Mouse (Mus musculus) MEL (cell line): Measurements from ENCODE around the gene Tpst2. TPM values are rescaled to one million over a fixed set of nuclear protein-coding genes. Genes with fewer than 3 reads are reported as not detected.

Experiments
- DNase-seq: peaks from one replicate; pipeline ENCODE4 v3.0.0; 2011; ENCODE audit warnings: low read depth, low spot score
- H3K27ac ChIP-seq: 2 replicates; pipeline ENCODE4 v1.5.1; 2012; ENCODE audit warnings: low read depth, mild to moderate bottlenecking, control low read depth, low read length, moderate library complexity; ENCODE audit not compliant: control insufficient read depth
- H3K27me3 ChIP-seq, 2 experiments: fragments of 150-350 bp in 1 of 2; sonication (generic) in 1 of 2; 2 replicates each; pipeline ENCODE4 v1.6.1; 2012; ENCODE audit warnings: low read length in 2 of 2, mild to moderate bottlenecking in 2 of 2, improper control_type of control experiment in 1 of 2, moderate library complexity in 1 of 2; ENCODE audit not compliant: insufficient read depth in 2 of 2, control insufficient read depth in 1 of 2
- H3K36me3 ChIP-seq, 2 experiments: 2 replicates each; pipeline ENCODE4 v1.6.1; 2012 to 2014; ENCODE audit warnings: low read length in 2 of 2, improper control_type of control experiment in 1 of 2, inconsistent platforms in 1 of 2, mild to moderate bottlenecking in 1 of 2; ENCODE audit not compliant: insufficient read depth in 2 of 2, control insufficient read depth in 1 of 2
- H3K4me1 ChIP-seq, 2 experiments: fragments of 150-350 bp in 1 of 2; sonication (generic) in 1 of 2; 2 replicates each; pipeline ENCODE4 v1.6.1; 2012; ENCODE audit warnings: low read length in 2 of 2, improper control_type of control experiment in 1 of 2, mild to moderate bottlenecking in 1 of 2; ENCODE audit not compliant: insufficient read depth in 2 of 2, control insufficient read depth in 1 of 2
- H3K4me3 ChIP-seq, 2 experiments: fragments of 150-350 bp in 1 of 2; sonication (generic) in 1 of 2; 2 replicates each; pipeline ENCODE4 v1.5.1; 2012; ENCODE audit warnings: low read depth in 2 of 2, low read length in 2 of 2, mild to moderate bottlenecking in 2 of 2, moderate library complexity in 2 of 2, control low read depth in 1 of 2, improper control_type of control experiment in 1 of 2; ENCODE audit not compliant: control insufficient read depth in 1 of 2, insufficient read depth in 1 of 2
- H3K79me2 ChIP-seq: 2 replicates; pipeline ENCODE4 v1.6.1; 2012; ENCODE audit warnings: mild to moderate bottlenecking, low read length, moderate library complexity; ENCODE audit not compliant: control insufficient read depth, poor library complexity, insufficient read depth
- H3K9ac ChIP-seq: 2 replicates; pipeline ENCODE4 v1.6.1; 2012; ENCODE audit warnings: low read depth, mild to moderate bottlenecking, control low read depth, low read length, moderate library complexity; ENCODE audit not compliant: control insufficient read depth, poor library complexity, severe bottlenecking
- H3K9me3 ChIP-seq: fragments of 150-350 bp; sonication (generic); replicated peaks from 2 replicates; pipeline ENCODE4 v1.6.1; 2012; ENCODE audit warnings: mild to moderate bottlenecking, low read length, improper control_type of control experiment, moderate library complexity; ENCODE audit not compliant: insufficient read depth
- CHD1 ChIP-seq: IDR thresholded peaks from 2 replicates; pipeline ENCODE4 v1.6.1; 2012; ENCODE audit warnings: low read depth, mild to moderate bottlenecking, inconsistent platforms, low read length, improper control_type of control experiment
- CHD2 ChIP-seq: IDR thresholded peaks from 2 replicates; pipeline ENCODE4 v1.6.1; 2011; ENCODE audit warnings: low read length, improper control_type of control experiment
- EP300 ChIP-seq, 2 experiments: IDR thresholded peaks; 2 replicates each; pipeline ENCODE4 v1.6.1; 2011; ENCODE audit warnings: improper control_type of control experiment in 2 of 2, low read length in 2 of 2, low read depth in 1 of 2, mild to moderate bottlenecking in 1 of 2
- ETS1 ChIP-seq: IDR thresholded peaks from 2 replicates; pipeline ENCODE4 v1.6.1; 2012; ENCODE audit warnings: low read depth, mild to moderate bottlenecking, inconsistent platforms, low read length, improper control_type of control experiment, moderate library complexity
- GABPA ChIP-seq: IDR thresholded peaks from 2 replicates; pipeline ENCODE4 v1.6.1; 2012; ENCODE audit warnings: low read depth, mild to moderate bottlenecking, inconsistent platforms, low read length, improper control_type of control experiment, moderate library complexity
- GATA1 ChIP-seq: IDR thresholded peaks from 2 replicates; pipeline ENCODE4 v1.6.1; 2011; ENCODE audit warnings: low read depth, low read length, improper control_type of control experiment
- MAZ ChIP-seq: IDR thresholded peaks from 2 replicates; pipeline ENCODE4 v1.6.1; 2012; ENCODE audit warnings: low read depth, mild to moderate bottlenecking, inconsistent platforms, low read length, improper control_type of control experiment
- MXI1 ChIP-seq: IDR thresholded peaks from 2 replicates; pipeline ENCODE4 v1.6.1; 2011; ENCODE audit warnings: mild to moderate bottlenecking, low read depth, low read length, improper control_type of control experiment
- MYB ChIP-seq: IDR thresholded peaks from 2 replicates; pipeline ENCODE4 v1.6.1; 2011; ENCODE audit warnings: mild to moderate bottlenecking, low read depth, low read length, improper control_type of control experiment
- MYC ChIP-seq: IDR thresholded peaks from 2 replicates; pipeline ENCODE4 v1.6.1; 2011; ENCODE audit warnings: low read depth, mild to moderate bottlenecking, low read length, improper control_type of control experiment, moderate library complexity
- RAD21 ChIP-seq: IDR thresholded peaks from 2 replicates; pipeline ENCODE4 v1.6.1; 2011; ENCODE audit warnings: mild to moderate bottlenecking, low read depth, low read length, improper control_type of control experiment
- RCOR1 ChIP-seq: IDR thresholded peaks from 2 replicates; pipeline ENCODE4 v1.6.1; 2012; ENCODE audit warnings: low read depth, mild to moderate bottlenecking, inconsistent platforms, low read length, improper control_type of control experiment
- SIN3A ChIP-seq: IDR thresholded peaks from 2 replicates; pipeline ENCODE4 v1.6.1; 2012; ENCODE audit warnings: low read length, improper control_type of control experiment, inconsistent platforms
- polyA plus RNA-seq, 2 experiments: library from polyadenylated mRNA; stranded (reverse) in 1 of 2; unstranded in 1 of 2; fragments of >175 nt in 1 of 2; fragments of >200 nt in 1 of 2; gene quantifications; 2 replicates each; pipeline versions ENCODE4 v1.2.1 to v1.2.4; 2012; ENCODE audit warnings: low replicate concordance in 2 of 2, low read depth in 1 of 2; ENCODE audit not compliant: insufficient read length in 2 of 2, insufficient read depth in 1 of 2, missing spikeins in 1 of 2
- total RNA-seq: library from RNA; depleted of rRNA; stranded (reverse); fragments of 300-350 nt; gene quantifications from 2 replicates; pipeline ENCODE4 v1.2.3, GENCODE M21; 2012

Gene Tpst2
- total and polyA plus RNA-seq, 3 experiments = 57.8 to 86.1 TPM; not detected in 1

- H3K4me3 ChIP-seq = no peak overlapping the region
- H3K9ac ChIP-seq = no peak overlapping the region
These were observed 48.6 kb upstream of the Tpst2 start for GRCm38 (mm10) chr5:112227898-112228239.

DNA sequence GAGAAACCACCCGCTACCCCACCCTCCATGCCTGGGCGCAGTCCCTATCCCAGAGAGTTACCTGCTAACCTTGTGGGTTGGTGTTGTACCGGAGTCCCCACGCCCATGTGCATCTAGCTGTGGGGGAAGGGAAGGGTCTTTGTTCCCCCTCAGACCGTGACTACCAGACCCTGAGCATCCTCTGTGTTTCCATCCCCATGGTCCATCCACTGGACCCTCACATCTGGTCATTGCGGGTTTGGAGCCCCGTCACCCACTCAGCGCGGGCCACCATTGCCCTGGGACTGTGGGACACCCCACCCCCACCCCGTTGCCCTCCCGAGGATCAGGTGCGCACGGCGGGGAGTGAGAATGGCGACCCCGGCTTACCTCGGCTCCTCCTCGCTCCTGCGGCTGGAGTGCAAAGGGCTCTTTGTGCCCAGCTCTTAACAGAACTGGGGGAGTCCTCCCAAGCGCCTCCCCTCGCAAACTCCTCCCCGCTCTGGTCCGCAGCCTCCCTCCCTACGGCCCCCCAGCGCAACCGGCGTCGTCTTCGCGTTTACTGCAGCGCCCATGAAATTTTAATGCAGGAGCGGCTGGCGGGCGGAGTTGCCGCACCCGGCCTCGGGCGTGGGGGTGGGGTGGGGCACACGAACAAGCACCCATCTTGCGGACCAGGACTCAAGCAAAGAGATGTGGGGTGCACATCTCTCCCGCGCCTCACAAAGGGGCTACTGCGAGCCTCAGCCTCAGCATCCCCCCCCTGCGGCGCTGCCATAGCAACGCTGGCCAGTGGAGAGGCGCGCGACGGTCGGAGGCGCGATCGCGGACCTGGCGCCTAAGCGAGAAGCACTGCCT, 48.0 kb upstream of the Tpst2 start:
- Histone ChIP-seq H3K9me3 (no peaks in the 10 kb centered on the region), H3K36me3 (no peaks in the 10 kb centered on the region), H3K4me3 (no peak overlapping the region), H3K79me2 (no peaks in the 10 kb centered on the region), H3K27ac (no peak overlapping the region), H3K9ac (no peak overlapping the region), H3K27me3 (no peaks in the 10 kb centered on the region), H3K4me1 (no peaks in the 10 kb centered on the region)
- DNase-seq = no peak
- no peak for TF ChIP-seq CHD1
- TF ChIP-seq MAZ = no peak
- no peak for TF ChIP-seq MYC
- no peak for TF ChIP-seq GABPA
- TF ChIP-seq EP300 (IDR thresholded peaks at IDR 0.05; ENCODE audit: low read depth in 1 of 2, low read length in 2 of 2) = no peak
- no peak for TF ChIP-seq GATA1

More at GRCm38 (mm10) chr5:112227898-112228239, 48.6 kb upstream of the Tpst2 start:
- Histone ChIP-seq H3K4me1 (no peaks in the 10 kb centered on the region), H3K9me3 (no peaks in the 10 kb centered on the region), H3K27ac (no peak overlapping the region), H3K79me2 (no peaks in the 10 kb centered on the region)
- no peak for TF ChIP-seq CHD2
- no peak for TF ChIP-seq MXI1
- TF ChIP-seq, all 39 proteins: peak for 0
- Histone ChIP-seq H3K27me3 (no peaks in the 10 kb centered on the region), H3K36me3 (no peaks in the 10 kb centered on the region)
- DNase-seq = no peak

DNA sequence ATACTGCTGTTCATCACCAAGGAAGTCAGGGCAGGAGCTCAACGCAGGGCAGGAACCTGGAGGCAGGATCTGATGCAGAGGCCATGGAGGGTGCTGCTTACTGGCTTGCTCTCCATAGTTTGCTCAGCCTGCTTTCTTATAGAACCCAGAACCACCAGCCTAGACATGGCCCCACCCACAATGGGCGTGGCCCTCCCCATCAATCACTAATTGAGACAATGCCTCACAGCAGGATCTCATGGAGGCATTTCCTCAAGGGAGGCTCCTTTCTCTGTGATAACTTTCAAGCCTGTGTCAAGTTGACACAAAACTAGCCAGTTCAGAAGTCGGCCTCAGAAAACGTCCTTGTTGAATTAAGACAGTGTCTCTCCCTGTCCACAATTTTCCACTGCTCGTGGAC, 40.7 kb upstream of the Tpst2 start:
- H3K27ac ChIP-seq = no peak overlapping the region
- no peaks in the 10 kb centered on the region; a peak in 1 of 4 replicates for H3K4me1 ChIP-seq
- H3K9me3 ChIP-seq = no peaks in the 10 kb centered on the region
- H3K27me3 ChIP-seq = no peaks in the 10 kb centered on the region
- H3K4me3 ChIP-seq = no peak overlapping the region
- H3K79me2 ChIP-seq = no peaks in the 10 kb centered on the region
- DNase-seq = no peak
- TF ChIP-seq ETS1 (no peak), RCOR1 (no peak), RAD21 (no peak), MYB (no peak), CHD2 (no peak), SIN3A (no peak)
- no peak overlapping the region for H3K9ac ChIP-seq
- no peaks in the 10 kb centered on the region for H3K36me3 ChIP-seq
